Mouse (Mus musculus) 3T3-L1 (cell line): ENCODE measurements around the gene Relch.
"Not testable (repeated sequence)": the region's sequence is repeated elsewhere in the genome, so short reads cannot be mapped to it uniquely, and the experiment has no call there.

Experiments used
- DNase-seq: peaks from one replicate; pipeline ENCODE4 v3.0.0-alpha.2; 2015; ENCODE audit warnings: low read depth, low spot score

The Relch gene

DNA sequence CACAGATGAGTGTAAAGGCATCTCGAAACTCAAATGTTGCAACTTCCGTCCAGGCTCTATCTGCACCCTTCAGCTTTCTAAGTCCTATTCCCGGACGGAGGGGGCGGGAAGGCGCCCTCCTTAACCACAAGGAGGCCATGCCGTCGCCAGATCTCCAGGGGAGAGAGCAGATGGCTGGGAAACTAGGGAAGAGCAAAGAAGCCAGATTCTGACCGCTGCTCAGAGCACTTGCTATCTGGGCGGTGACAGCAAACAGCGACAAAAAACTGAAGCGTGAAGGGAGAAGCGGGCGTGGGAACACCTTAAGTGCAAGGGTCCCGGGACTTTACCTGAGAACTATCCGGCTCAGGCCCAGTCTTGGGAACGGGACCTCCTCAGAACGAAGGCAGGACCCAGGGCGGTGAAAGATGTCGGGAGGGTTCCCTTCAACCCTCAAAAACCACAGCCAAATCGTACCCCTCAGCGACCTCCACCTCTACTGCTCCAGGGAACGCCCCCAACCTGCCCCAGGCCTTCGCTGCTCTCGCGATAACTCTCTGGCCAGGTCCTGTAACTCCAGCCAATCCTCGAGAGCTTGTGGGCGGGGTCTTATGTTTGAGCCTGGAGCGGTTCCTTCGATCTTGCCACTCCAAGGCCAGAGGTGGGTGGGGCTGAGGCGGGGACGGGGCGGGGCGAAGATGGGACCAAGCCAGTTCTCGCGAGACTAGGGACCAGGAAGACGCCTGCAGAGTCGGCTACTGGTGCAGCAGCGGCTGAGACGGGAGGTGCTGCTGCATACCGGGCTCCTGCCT lies at the start of gene Relch, which contains the start of gene Pign:
Gene Relch (plus strand): TSS at position 691 of the 791 bp plus-strand sequence.
Gene Pign (minus strand): TSS at position 507 of the 791 bp plus-strand sequence.
- peak; percentile 100 for DNase-seq

DNA sequence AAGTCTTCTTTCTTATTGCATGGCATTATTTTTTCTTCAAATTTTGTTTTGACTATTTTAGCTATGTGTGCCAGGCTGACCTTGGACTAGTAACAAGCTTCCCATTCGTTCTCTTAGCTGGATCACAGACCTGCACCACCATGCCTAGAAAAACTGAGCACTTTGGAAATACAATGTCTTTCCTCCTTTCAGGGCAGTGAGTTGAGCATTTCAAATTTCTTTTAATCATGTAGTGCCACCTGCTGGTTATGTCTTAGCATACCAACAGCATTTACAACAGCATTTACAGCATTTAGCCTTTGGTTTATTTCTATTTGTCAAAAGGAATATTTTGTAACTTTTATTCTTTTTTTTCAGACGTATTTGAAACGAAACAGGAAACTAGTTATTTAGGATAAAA lies 33.2 kb upstream of the Relch start:
- DNase-seq, result peak; percentile 62

DNA sequence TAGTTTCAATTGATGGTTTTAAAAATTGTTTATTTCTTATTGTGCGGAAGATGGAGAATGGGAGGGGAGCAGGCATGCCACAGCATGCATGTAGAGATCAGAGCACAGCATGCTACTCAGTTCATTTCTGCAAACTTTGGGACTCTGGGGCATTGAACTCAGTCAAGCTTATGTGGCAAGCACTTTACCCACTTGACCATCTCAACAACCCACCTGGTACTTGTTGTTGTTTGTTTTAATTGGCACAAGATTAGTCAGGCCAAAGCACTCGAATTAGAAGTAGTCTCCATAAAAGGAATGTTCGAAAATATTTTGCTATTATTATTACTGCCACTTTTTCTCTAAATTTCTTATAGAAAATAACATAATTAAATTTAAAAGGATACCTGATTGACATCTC lies 19.6 kb upstream of the Relch start:
- DNase-seq, result no peak

DNA sequence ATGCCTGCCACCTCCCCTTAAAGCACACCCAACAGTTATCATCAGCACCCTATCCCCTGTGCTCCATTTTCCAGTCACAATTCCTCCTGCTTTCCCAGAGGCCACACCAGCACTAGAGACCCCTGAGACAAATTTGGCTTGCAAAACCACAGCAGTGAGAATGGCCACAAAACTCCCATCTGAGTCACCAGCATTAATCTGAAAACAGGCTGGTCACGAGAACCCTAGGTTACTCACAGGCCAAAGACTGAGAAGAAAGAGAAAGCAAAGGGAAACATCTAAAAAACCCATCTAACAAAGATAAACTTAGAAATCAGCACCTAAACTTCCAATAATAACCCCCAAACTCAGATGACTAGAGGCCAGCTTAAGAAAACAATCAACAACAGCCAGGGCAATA lies 13.0 kb upstream of the Relch start:
- DNase-seq, result no peak

DNA sequence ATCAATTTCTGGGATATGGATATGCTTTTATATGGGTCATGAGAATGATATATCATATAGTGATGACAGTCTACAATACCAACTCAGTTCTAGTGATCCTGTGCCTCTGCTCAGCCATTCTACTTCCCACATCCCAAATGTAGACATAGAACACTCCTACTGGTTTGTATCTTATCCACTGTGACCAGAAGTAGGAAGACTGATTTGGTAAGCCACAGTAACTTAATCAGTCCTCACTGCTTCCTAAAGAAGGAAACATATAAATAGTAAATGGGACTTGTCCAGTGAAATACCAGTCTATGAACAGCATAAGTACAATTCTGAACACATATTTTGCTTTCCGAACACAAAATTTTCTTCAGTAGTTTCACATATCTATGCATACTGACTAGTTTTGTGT lies 9.7 kb upstream of the Relch start:
- no peak for DNase-seq

DNA sequence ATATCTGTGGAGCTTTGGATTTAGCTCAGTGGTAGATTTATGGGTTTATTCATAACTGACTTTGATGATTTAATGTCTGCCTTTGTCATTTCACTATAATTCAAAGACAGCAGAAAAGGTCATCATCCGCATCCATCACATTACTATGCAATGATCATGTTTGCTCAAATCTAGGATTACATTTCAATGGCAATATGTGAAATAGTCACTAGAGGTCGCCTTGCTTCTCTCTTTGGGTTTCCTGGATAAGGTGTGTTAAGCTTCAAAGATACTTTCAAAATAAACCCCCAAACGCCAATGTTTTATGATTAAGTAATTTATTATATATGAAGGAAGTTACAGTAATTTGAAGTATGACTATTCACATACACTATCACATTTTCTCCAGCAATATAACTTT lies 3.6 kb upstream of the Relch start:
- DNase-seq, result peak; percentile 84

DNA sequence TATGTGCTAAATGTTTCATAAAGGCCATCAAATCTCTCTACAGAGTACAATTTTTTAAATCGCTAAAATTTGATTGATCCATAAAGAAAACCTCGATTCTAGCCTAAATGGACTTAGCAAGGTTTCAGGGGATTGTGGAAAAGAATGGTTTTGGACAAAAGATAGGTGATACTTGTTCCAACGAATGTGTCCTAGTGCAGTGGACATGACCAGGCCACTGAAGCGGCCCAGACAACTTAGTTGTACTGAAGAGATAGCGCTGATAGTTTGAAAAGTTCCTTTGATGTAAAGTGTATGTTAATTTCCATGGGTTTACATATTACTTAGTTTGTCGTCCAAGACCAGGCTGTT lies 866 bp upstream of the Relch start:
- DNase-seq, result no peak

DNA sequence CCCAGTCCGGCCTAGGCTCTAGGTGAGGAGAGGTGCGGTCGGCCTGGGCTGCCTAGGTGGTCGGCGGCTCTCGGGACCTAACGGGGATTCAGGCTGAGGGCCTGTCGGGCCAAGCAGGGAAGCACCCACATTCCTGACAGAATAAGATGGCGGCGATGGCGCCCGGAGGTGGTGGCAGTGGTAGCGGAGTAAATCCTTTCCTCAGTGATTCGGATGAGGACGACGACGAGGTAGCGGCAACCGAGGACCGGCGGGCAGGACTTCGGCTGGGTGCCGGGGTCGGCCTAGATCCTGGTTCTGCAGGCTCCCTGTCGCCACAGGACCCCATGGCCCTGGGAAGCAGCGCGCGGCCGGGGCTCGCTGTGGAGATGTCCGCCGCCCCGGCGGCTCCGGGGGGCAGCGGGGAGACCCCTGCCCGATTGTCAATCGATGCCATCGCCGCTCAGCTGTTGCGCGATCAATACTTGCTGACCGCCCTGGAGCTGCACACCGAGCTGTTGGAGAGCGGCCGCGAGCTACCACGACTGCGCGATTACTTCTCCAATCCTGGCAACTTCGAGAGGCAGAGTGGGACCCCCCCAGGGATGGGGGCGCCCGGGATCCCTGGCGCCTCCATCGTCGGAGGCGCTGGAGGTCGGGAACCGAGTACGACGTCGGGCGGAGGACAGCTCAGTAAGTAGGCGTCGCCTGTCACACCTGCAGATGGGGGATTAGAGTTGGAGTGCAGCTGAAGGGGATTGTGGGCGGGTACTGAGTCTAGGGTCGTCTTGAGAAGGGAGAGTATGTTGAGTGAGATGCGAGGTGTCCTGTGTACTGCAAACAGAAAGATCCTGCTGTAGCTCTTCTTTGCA lies 526 bp downstream of the Relch start:
- peak; percentile 17 for DNase-seq

DNA sequence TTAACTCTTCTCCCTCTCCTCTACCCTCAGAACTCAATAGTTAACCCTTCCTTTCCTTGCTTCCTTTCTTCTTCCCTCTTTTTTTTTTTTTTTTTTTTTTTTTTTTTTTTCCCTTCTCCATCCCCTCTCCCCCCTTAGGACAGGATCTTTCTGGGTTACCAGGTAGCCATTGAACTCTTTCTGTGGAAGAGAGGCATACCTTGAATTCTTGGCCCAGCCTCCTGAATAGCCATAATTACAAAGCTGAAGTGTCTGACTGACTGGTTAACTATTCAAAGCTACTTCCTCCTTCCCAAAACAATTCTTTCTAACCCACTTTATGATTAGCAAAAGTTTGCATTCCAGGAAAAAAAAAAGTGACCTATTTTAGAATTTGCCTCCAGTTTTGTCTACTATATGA lies 6.0 kb downstream of the Relch start:
- DNase-seq, result no peak

DNA sequence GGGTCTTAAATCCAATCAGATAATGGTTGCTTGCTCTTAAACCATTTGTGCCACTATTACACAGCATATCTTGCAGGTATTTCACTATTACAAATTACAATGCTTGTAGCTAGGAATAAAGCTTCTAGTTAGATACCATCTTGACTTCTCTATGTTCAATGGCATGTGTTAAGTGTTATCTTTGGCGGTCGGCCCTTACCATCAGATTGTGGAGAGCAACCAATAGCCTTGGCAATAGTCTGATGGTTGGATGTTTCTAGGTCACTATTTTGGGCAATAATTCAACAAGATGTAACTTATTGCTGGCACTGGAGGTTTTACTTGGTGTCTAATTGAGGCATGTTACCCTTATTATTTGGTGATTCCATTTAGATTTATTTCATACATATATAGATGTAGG lies 11.1 kb downstream of the Relch start:
- no peak for DNase-seq

DNA sequence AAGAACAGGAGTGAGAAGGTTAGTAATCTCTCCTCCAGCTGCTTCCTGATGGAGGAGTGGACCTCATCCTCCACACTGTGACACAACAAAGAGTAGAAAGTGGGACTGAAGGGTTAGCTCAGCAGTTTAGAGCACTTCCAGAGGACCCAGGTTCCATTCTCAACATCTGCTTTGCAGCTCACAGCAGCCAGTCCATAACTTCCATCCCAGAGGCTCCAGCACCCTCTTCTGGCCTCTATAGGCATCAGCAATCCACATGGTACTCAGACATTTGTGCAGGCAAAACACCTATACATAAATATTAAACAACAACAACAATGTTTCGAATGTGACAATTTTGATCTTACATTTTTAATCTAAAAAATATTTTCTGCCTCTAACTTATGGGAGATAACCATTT lies 16.9 kb downstream of the Relch start:
- DNase-seq, result peak; percentile 53

DNA sequence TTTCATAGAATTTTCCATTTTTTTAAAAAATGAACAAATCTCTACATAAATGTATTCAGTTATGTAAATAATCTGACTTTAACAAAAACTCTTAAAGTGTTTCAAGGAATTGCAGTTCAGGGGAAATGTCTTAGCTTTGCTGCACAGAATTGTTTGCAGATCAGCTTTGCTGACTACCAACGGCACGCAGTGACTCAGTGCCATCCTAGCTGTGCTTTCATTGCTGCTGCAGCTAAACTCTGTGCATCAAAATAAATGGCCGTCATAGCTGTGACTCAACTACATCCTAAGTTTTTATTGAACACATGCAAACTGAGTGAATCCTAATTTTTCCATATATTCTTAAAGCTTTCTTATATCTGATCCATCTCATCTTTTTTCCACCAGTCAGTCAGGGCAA lies 21.8 kb downstream of the Relch start:
- no peak for DNase-seq

DNA sequence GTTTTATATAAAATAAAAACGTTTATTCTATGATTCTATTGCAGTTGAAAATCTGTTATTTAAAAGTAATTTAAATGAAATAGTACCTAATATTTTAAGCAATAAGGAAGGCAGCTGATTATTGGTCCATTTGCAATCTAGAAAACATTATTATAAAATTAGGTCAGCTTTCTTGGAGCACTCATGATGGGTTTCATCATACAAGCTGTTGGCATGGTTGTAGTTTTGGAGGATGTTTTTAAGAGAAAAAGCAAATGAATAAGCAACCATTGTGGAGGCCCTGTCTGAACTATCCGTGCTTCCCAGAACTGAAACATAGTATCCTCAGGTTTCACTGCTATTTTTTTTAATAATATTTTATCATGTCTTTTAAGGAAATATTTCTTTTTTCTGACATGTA lies 31.9 kb downstream of the Relch start:
- no peak for DNase-seq

DNA sequence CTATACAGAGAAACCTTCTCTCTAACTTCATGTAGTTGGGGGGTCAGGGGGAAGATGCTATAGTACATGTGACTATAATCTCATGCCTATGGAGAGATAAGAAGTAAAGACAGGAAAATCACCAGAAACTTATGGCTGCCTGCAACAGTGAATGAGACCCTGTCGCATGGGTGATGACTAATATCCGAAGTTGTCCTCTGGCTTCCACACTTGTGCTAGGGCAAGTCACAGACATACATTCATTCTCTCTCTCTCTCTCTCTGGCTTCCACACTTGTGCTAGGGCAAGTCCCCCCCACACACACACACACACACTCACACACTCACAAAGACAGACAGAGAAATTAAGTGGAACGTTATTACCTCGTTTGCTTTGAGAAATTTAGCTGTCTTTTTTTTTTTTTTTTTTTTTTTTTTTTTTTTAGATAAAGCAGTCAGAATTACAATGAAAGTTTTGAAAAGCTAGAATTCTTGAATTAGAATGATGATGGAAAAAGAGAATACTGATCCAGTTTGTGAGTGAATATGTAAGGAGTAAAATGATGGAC lies 37.4 kb downstream of the Relch start:
- no peak for DNase-seq

DNA sequence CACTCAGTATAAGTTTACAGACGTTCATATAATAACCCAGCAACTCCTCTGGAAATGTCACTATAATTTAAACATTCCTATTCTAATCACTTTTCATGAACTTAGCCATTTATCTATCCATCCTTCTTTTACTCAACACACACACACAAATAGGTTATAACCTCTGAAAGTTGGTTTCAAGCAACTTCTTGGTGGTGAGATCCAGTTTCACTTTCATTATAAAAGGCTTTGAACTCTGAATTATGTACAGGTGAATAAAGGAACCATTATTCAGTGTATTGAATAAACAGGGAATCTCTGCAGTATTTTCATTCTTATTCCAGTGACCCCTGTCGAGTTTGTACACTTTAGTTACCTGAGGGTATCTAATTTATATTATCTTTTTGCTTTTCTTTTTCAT lies 45.8 kb downstream of the Relch start:
- no peak for DNase-seq

DNA sequence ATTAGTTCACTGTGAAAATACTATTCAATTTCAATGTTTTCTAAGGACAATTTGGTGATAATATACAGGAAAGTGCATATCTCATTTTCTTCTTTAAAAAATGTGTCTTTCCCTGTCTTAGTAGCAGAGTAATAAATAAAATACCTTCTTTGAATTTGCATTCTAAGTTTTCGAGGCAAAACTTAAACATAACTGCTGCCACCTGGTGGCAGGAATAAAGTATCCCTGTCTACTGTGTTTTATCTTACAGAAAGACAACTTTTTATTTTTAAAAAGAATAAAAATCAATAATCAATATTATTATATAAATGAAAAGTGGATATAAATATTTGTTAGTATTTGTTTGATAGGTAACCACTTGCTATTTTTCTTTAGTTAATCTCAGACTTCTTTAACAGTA lies 47.6 kb downstream of the Relch start:
- DNase-seq, result peak; percentile 65

DNA sequence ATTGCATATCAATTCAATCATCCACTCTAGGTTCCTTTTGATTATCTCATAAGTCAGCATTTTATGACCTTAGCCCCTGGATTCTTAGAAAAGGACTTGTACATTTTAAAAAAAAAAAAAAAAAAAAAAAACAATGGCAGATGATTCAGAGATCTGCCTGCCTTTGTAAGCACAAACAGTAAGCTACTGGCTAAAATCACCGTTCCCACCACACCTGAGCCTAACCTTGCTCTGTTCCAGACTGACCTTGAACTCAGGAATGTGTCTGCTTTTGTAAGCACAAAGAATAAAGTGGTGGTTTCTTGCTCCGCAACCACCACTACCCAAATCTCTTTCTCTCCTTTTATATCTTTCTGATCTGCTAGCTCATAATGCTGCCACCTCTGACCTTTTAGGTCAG lies 49.2 kb downstream of the Relch start:
- DNase-seq, result no peak

DNA sequence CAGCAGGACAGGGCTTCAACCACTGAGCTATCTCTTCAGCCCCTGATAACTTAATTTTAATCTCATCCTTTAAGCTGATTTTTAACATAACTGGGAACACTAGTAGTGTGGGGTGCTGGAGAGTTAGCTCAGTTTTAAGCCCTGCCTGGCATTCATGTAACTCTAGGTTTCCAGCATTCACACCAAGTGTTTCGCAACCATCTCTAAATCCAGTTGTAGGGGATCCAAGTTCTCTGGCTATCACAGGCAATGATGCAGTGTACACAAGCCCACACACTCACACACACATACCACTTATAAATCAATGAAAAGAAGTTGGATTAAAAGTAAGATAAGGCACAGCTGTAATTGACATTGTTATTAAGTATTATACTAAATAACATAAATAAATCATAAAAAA lies 54.7 kb downstream of the Relch start:
- no peak for DNase-seq

DNA sequence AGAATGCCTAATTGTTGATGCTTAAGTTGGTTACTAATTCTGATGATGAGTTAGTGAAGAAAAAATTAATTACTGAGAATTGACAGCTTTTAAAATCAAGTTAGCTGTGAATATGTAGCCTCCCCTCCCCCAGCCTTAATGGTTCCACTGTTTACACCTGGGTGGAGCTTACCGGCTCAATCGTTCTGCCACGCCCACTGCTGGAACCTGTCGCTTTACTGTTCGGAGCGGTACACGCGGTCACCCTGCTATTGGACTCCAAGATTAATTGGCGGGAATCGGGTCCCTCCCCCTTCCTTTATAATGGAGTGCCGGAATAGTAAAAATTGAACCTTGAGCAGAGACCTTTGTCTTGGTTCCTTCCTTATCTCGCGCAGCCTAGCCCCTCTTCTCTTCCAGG lies 65.6 kb downstream of the Relch start:
- not testable (repeated sequence) for DNase-seq

DNA sequence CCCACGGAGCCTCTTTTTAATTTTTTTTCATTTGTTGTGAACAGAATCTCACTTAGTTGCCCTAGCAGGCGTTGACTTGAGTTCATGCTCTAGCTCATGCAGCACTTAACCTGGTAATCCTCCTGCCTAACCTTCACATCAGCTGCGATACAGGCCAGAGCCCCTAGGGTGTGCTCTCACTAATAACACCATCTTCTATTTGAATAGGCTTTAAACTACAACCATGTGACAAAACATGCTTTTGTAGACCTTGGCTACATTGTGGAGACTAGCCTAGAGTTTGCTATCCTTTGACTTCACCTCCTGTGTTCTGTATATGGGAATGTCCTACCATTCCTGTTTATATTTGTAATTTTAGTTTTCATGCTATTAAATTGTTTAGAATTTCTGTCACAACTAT lies 71.7 kb downstream of the Relch start:
- peak; percentile 53 for DNase-seq

DNA sequence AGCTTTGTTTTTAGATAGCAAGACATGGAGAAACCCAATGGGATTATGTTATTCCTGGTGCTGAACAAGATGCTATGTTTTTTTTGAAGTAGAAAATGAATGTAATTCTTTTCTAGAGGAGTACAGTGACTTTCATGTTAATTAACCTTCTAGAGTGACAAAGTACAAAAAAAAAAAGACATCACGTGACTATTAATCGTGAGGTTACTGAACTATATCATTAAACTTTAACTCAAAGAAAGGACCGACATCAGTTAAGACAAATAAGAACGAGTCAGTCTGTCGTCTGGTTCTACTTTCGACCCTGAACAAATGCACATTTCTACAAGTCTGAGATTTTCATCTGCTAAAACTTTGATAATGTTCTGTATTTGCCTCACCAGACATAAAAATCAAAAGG lies 74.7 kb downstream of the Relch start:
- no peak for DNase-seq

DNA sequence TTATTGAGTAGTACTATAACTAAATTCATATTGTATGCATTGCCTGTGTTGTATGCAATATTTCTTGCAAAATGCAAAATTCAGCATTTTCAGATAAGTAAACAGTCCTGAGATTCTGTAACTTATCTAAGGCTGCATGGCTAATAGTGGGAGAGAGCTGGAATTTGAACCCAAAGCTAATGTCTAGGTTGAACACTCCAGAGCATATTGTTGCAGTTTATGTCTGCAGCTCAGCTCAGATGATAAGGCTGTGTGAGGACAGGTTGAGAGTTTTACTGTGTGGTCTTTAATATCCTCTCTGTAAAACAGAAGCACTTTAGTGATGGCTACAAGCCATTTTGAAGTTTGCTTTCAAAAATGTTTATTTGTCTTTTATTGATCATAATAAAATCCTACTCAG lies 75.8 kb downstream of the Relch start:
- DNase-seq, result no peak

DNA sequence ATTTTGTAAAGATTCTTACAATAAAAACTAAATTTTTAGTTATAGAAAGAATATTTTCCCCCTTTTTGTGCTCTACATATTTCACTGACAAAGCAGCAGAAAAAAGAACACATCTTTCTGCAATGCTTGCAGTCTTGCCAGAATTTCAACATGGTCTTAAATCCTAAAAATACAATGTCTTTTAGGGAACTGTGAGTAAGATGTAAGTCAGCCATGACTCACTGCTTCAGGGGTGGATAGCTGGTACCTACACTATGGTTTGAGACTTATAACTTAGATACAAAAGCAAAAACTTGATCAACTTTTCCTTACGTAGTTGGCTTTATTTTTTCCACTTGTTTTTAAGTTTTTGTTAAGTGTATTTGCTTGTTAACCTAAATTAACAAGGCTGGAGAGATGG lies 78.8 kb downstream of the Relch start:
- peak; percentile 86 for DNase-seq
